Mouse (Mus musculus) cortical plate, adult 2 months (tissue): ENCODE data around the gene Pip5k1b. TPM values are rescaled to one million over a fixed set of nuclear protein-coding genes. Genes with fewer than 3 reads are reported as not detected.

Experiments used
- H3K27ac ChIP-seq: fragments of 200-500 bp; 2 replicates; pipeline ENCODE4 v1.5.1; 2012; ENCODE audit warnings: low read length, control low read depth, inconsistent platforms; ENCODE audit not compliant: insufficient read depth
- H3K4me1 ChIP-seq: fragments of 200-500 bp; 2 replicates; pipeline ENCODE4 v1.6.1; 2011; ENCODE audit warnings: low read length; ENCODE audit not compliant: control insufficient read depth, insufficient read depth
- H3K4me3 ChIP-seq: fragments of 200-500 bp; 2 replicates; pipeline ENCODE4 v1.5.1; 2011; ENCODE audit warnings: mild to moderate bottlenecking, low read length, control low read depth; ENCODE audit not compliant: insufficient read depth
- CTCF ChIP-seq: fragments of 200-500 bp; IDR thresholded peaks from 2 replicates; pipeline ENCODE4 v1.5.1; 2011; ENCODE audit warnings: mild to moderate bottlenecking, control low read depth, low read length; ENCODE audit not compliant: insufficient read depth; ENCODE audit errors: extremely low read depth
- POLR2A ChIP-seq: fragments of 200-500 bp; IDR thresholded peaks from 2 replicates; pipeline ENCODE4 v1.6.1; 2011; ENCODE audit warnings: mild to moderate bottlenecking, low read length, control low read depth; ENCODE audit not compliant: insufficient read depth; ENCODE audit errors: extremely low read depth
- polyA plus RNA-seq: library from polyadenylated mRNA; depleted of rRNA; stranded (reverse); fragments of >200 nt; gene quantifications from 2 replicates; pipeline ENCODE4 v1.2.3, GENCODE M21; 2012; rRNA removed

Pip5k1b gene
- polyA plus RNA-seq, 1 experiment, result 11.9 TPM

- H3K4me3 ChIP-seq, result no peak overlapping the region
- TF ChIP-seq POLR2A, result no peak
- no peak for TF ChIP-seq CTCF
- H3K27ac ChIP-seq, result no peak overlapping the region
- no peaks in the 10 kb centered on the region for H3K4me1 ChIP-seq
Observed at GRCm38 (mm10) chr19:24258368-24258767, 297.3 kb downstream of the Pip5k1b start.

- TF ChIP-seq POLR2A (no peak), CTCF (no peak)
- no peak overlapping the region for H3K4me3 ChIP-seq
- H3K27ac ChIP-seq, result no peak overlapping the region
- no peaks in the 10 kb centered on the region for H3K4me1 ChIP-seq
Observed at GRCm38 (mm10) chr19:24257962-24258361, 297.7 kb downstream of the Pip5k1b start.

- no peak overlapping the region for H3K27ac ChIP-seq
- H3K4me1 ChIP-seq, result no peaks in the 10 kb centered on the region
- TF ChIP-seq CTCF (no peak), POLR2A (no peak)
- H3K4me3 ChIP-seq, result no peak overlapping the region
Observed at GRCm38 (mm10) chr19:24253657-24254260, 301.9 kb downstream of the Pip5k1b start.

- TF ChIP-seq CTCF (no peak), POLR2A (no peak)
- H3K27ac ChIP-seq, result no peak overlapping the region
- H3K4me1 ChIP-seq, result no peaks in the 10 kb centered on the region
- no peak overlapping the region for H3K4me3 ChIP-seq
Observed at GRCm38 (mm10) chr19:24251869-24252268, 303.8 kb downstream of the Pip5k1b start.

Other genes starting within 250 kb of the Pip5k1b start
- gene Fam122a, start 78.5 kb downstream of the Pip5k1b start, polyA plus RNA-seq, result 21.6 and 23.4 TPM in 2 replicates
- 0.44 and 0.48 TPM in 2 replicates for gene Tmem252, start 118.1 kb upstream of the Pip5k1b start, polyA plus RNA-seq